Mouse (Mus musculus) ES-E14 (cell line): ENCODE results near the gene Zfp108.

ENCODE experiments used
- HCFC1 ChIP-seq: IDR thresholded peaks from 2 replicates; pipeline ENCODE4 v1.6.1; 2012; ENCODE audit warnings: low read length, inconsistent platforms, borderline replicate concordance; ENCODE audit not compliant: insufficient read depth
- MAFK ChIP-seq: IDR thresholded peaks from 2 replicates; pipeline ENCODE4 v1.6.1; 2014; ENCODE audit warnings: mild to moderate bottlenecking, low read depth, low read length, inconsistent platforms; ENCODE audit not compliant: insufficient read depth
- ZC3H11A ChIP-seq: IDR thresholded peaks from 2 replicates; pipeline ENCODE4 v1.6.1; 2012; ENCODE audit warnings: low read depth, mild to moderate bottlenecking, inconsistent platforms, low read length, borderline replicate concordance
- ZNF384 ChIP-seq: IDR thresholded peaks from 2 replicates; pipeline ENCODE4 v1.6.1; 2012; ENCODE audit warnings: low read depth, low read length, inconsistent platforms

GRCm38 (mm10) chr7:24286090-24286489, 31.5 kb downstream of the Zfp108 start:
- TF ChIP-seq MAFK (no peak), ZC3H11A (0 out of 2 replicates have a peak, but pooled peaks have one; percentile 22), HCFC1 (no peak), ZNF384 (no peak)
